Mouse (Mus musculus): ENCODE measurements around the gene Gm5767. TPM values are rescaled to one million over a fixed set of nuclear protein-coding genes. Genes with fewer than 3 reads are reported as not detected.

The Gm5767 gene
- polyA plus RNA-seq, 1 experiment: 0.16 TPM

DNA sequence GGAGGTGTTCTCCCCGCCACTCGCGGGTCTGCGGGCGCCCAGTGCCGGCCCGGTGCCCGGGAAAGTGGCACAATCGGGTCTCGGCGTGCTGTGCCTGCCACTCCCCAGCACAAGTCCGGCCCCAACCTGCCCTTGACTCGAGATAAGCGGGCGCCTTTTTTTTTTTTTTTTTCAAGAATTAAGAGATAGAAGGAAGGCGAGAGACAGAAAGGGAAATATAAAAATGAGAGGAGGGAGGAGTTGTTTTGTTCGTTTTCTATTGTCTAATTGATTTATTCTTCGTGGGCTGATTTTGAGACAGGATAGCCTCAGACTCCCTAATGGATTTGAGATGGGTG is 8.3 kb upstream of the Gm5767 start:
- peak overlapping the region; percentile 71 for H3K4me2 ChIP-seq (ENCODE audit: low read depth)
- peak overlapping the region; percentile 65 for H3K4me3 ChIP-seq
- peaks cover 39% of the 10 kb centered on the region for H3K79me2 ChIP-seq (ENCODE audit: control insufficient read depth, insufficient read depth)
- peak overlapping the region; percentile 38 for H3ac ChIP-seq (ENCODE audit: control insufficient read depth, insufficient read length)
- H3K36me3 ChIP-seq (ENCODE audit: control insufficient read depth, insufficient read depth): no peaks in the 10 kb centered on the region
- no peaks in the 10 kb centered on the region for H3K27me3 ChIP-seq (ENCODE audit: control insufficient read depth, insufficient read depth, insufficient read length)
- no peak for TF ChIP-seq TCF12 (IDR thresholded peaks at IDR 0.05; ENCODE audit: insufficient read depth, poor library complexity, severe bottlenecking)
- TF ChIP-seq POLR2A (IDR thresholded peaks at IDR 0.05; ENCODE audit: insufficient read length, low read depth): no peak
- no peak for TF ChIP-seq MAX (IDR thresholded peaks at IDR 0.05; ENCODE audit: low read depth)
- no peak for TF ChIP-seq SRF (IDR thresholded peaks at IDR 0.05; ENCODE audit: control insufficient read depth, insufficient read length, low read depth)
- no peak for TF ChIP-seq POLR2AphosphoS2 (IDR thresholded peaks at IDR 0.05; ENCODE audit: insufficient read length, low read depth)
- no peak for TF ChIP-seq REST (IDR thresholded peaks at IDR 0.05; ENCODE audit: insufficient read depth, insufficient read length)
- no peak for TF ChIP-seq MYOG (IDR thresholded peaks at IDR 0.05; ENCODE audit: control insufficient read depth in 1 of 3, insufficient read depth in 1 of 3, insufficient read length in 2 of 3, low read depth in 2 of 3)
- no peak for TF ChIP-seq TCF3 (IDR thresholded peaks at IDR 0.05; ENCODE audit: insufficient read length, low read depth)
- no peak for TF ChIP-seq E2F4 (IDR thresholded peaks at IDR 0.05; ENCODE audit: insufficient read depth)

DNA sequence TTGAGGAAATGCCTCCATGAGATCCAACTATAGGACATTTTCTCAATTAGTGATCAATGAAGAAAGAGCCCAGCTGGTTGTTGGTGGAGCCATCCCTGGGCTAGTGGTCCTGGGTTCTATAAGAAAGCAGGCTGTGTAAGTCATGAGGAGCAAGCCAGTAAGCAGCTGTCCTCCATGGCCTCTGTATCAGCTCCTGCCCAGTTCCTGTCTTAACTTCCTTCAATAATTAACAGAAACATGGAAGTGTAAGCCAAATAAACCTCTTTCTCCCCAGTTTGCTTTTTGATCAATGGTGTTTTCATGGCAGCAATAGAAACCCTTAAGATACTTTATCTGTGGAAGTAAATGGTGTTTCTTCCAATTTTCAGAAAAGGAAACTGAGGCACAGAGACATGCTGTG is 7.8 kb upstream of the Gm5767 start:
- Histone ChIP-seq H3K36me3 (ENCODE audit: control insufficient read depth, insufficient read depth) (no peaks in the 10 kb centered on the region), H3K4me2 (ENCODE audit: low read depth) (peak overlapping the region; percentile 71), H3K27me3 (ENCODE audit: control insufficient read depth, insufficient read depth, insufficient read length) (no peaks in the 10 kb centered on the region), H3ac (ENCODE audit: control insufficient read depth, insufficient read length) (no peak overlapping the region), H3K79me2 (ENCODE audit: control insufficient read depth, insufficient read depth) (peaks cover 35% of the 10 kb centered on the region), H3K4me3 (peak overlapping the region; percentile 65)
- TF ChIP-seq REST (IDR thresholded peaks at IDR 0.05; ENCODE audit: insufficient read depth, insufficient read length) (no peak), USF1 (IDR thresholded peaks at IDR 0.05; ENCODE audit: low read depth) (no peak), MAX (IDR thresholded peaks at IDR 0.05; ENCODE audit: low read depth) (no peak), TCF3 (IDR thresholded peaks at IDR 0.05; ENCODE audit: insufficient read length, low read depth) (no peak), SRF (IDR thresholded peaks at IDR 0.05; ENCODE audit: control insufficient read depth, insufficient read length, low read depth) (no peak)

DNA sequence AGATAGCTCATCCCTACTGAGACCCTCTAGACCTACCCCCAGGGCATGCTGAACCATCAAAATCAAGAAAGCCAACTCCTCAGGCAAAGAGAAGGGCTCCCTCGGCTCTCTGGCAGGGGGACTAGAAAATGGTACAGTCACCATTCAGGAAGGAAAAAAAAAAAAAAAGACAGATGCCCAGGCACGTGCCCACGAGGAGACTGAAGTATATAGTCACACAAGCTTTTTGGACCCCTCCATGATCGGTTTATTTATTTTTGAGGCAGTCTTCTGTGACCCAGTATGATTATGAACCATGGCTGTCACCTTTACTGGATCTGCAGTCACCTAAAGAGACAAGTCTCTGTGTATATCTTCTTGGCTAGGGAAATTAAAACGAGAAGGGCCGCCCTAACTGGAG is 7.2 kb upstream of the Gm5767 start:
- H3K79me2 ChIP-seq (ENCODE audit: control insufficient read depth, insufficient read depth): peaks cover 29% of the 10 kb centered on the region
- no peak overlapping the region for H3K4me2 ChIP-seq (ENCODE audit: low read depth)
- no peak overlapping the region for H3K4me3 ChIP-seq
- H3K27me3 ChIP-seq (ENCODE audit: control insufficient read depth, insufficient read depth, insufficient read length): no peaks in the 10 kb centered on the region
- no peak for TF ChIP-seq USF1 (IDR thresholded peaks at IDR 0.05; ENCODE audit: low read depth)
- TF ChIP-seq E2F4 (IDR thresholded peaks at IDR 0.05; ENCODE audit: insufficient read depth): no peak
- no peak for TF ChIP-seq MYOD1 (IDR thresholded peaks at IDR 0.05; ENCODE audit: control insufficient read depth in 1 of 3, insufficient read length in 2 of 3, low read depth in 2 of 3)
- no peak for TF ChIP-seq POLR2A (IDR thresholded peaks at IDR 0.05; ENCODE audit: insufficient read length, low read depth)
- TF ChIP-seq MAX (IDR thresholded peaks at IDR 0.05; ENCODE audit: low read depth): no peak
- no peak for TF ChIP-seq MYOG (IDR thresholded peaks at IDR 0.05; ENCODE audit: control insufficient read depth in 1 of 3, insufficient read depth in 1 of 3, insufficient read length in 2 of 3, low read depth in 2 of 3)
- no peak for TF ChIP-seq SRF (IDR thresholded peaks at IDR 0.05; ENCODE audit: control insufficient read depth, insufficient read length, low read depth)
- no peak for TF ChIP-seq POLR2AphosphoS2 (IDR thresholded peaks at IDR 0.05; ENCODE audit: insufficient read length, low read depth)
- TF ChIP-seq REST (IDR thresholded peaks at IDR 0.05; ENCODE audit: insufficient read depth, insufficient read length): no peak
- no peak for TF ChIP-seq TCF3 (IDR thresholded peaks at IDR 0.05; ENCODE audit: insufficient read length, low read depth)
- TF ChIP-seq TCF12 (IDR thresholded peaks at IDR 0.05; ENCODE audit: insufficient read depth, poor library complexity, severe bottlenecking): no peak
- no peak for TF ChIP-seq CEBPB (IDR thresholded peaks at IDR 0.05; ENCODE audit: insufficient read depth, poor library complexity, severe bottlenecking)
- H3K36me3 ChIP-seq (ENCODE audit: control insufficient read depth, insufficient read depth): no peaks in the 10 kb centered on the region
- no peak overlapping the region for H3ac ChIP-seq (ENCODE audit: control insufficient read depth, insufficient read length)

DNA sequence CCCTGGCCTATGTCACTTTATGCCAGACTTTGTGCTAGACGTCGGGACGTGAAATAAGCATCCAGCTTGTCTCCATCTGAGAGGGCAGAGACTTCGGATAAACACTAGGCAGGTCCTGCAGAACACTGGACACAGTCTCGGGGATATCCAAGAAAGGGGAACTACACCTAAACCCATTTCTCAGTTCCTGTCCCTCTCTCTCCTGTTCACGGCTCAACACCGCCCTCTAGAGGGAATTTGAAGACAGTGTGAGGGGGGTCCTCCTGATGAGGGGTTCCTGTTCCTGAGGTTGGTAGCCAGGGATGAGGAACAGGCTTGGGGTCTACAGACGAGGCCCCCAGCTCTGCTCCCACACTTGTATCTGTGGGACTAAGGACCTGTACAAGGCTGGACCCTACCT is 6.4 kb upstream of the Gm5767 start:
- TF ChIP-seq TCF12 (IDR thresholded peaks at IDR 0.05; ENCODE audit: insufficient read depth, poor library complexity, severe bottlenecking): no peak
- no peak for TF ChIP-seq E2F4 (IDR thresholded peaks at IDR 0.05; ENCODE audit: insufficient read depth)
- no peak for TF ChIP-seq MYOG (IDR thresholded peaks at IDR 0.05; ENCODE audit: control insufficient read depth in 1 of 3, insufficient read depth in 1 of 3, insufficient read length in 2 of 3, low read depth in 2 of 3)
- TF ChIP-seq REST (IDR thresholded peaks at IDR 0.05; ENCODE audit: insufficient read depth, insufficient read length): no peak
- Histone ChIP-seq H3K27me3 (ENCODE audit: control insufficient read depth, insufficient read depth, insufficient read length) (no peaks in the 10 kb centered on the region), H3K36me3 (ENCODE audit: control insufficient read depth, insufficient read depth) (no peaks in the 10 kb centered on the region), H3K4me3 (no peak overlapping the region), H3K4me2 (ENCODE audit: low read depth) (peak overlapping the region; percentile 42), H3K79me2 (ENCODE audit: control insufficient read depth, insufficient read depth) (peaks cover 21% of the 10 kb centered on the region), H3ac (ENCODE audit: control insufficient read depth, insufficient read length) (no peak overlapping the region)

DNA sequence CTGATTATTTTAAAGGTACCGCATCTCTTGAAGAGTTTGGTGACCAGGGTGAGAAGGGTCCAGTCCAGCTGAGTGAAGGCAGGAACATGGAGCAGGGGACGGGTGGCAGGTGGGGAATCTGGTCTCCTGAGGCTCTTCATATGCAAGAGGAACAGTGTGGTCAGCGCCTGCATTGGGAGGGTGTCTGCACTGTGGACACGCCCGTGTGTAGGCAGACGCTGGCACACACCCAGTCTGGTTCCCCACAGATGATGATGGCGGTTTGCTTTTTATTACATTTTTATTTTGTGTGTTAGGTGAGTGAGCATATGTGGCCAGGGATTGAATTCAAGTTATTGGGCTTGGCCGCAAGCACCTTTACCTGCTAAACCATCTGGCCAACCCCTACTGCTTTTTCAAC is 5.0 kb upstream of the Gm5767 start:
- Histone ChIP-seq H3K36me3 (ENCODE audit: control insufficient read depth, insufficient read depth) (no peaks in the 10 kb centered on the region), H3K79me2 (ENCODE audit: control insufficient read depth, insufficient read depth) (peaks cover 7% of the 10 kb centered on the region), H3ac (ENCODE audit: control insufficient read depth, insufficient read length) (no peak overlapping the region), H3K4me3 (no peak overlapping the region), H3K4me2 (ENCODE audit: low read depth) (no peak overlapping the region), H3K27me3 (ENCODE audit: control insufficient read depth, insufficient read depth, insufficient read length) (no peaks in the 10 kb centered on the region)
- TF ChIP-seq POLR2A (IDR thresholded peaks at IDR 0.05; ENCODE audit: insufficient read length, low read depth): no peak
- no peak for TF ChIP-seq TCF3 (IDR thresholded peaks at IDR 0.05; ENCODE audit: insufficient read length, low read depth)
- TF ChIP-seq SRF (IDR thresholded peaks at IDR 0.05; ENCODE audit: control insufficient read depth, insufficient read length, low read depth): no peak
- TF ChIP-seq MAX (IDR thresholded peaks at IDR 0.05; ENCODE audit: low read depth): no peak
- no peak for TF ChIP-seq E2F4 (IDR thresholded peaks at IDR 0.05; ENCODE audit: insufficient read depth)
- TF ChIP-seq REST (IDR thresholded peaks at IDR 0.05; ENCODE audit: insufficient read depth, insufficient read length): no peak
- TF ChIP-seq USF1 (IDR thresholded peaks at IDR 0.05; ENCODE audit: low read depth): no peak
- TF ChIP-seq POLR2AphosphoS2 (IDR thresholded peaks at IDR 0.05; ENCODE audit: insufficient read length, low read depth): no peak
- TF ChIP-seq CEBPB (IDR thresholded peaks at IDR 0.05; ENCODE audit: insufficient read depth, poor library complexity, severe bottlenecking): no peak
- TF ChIP-seq MYOG (IDR thresholded peaks at IDR 0.05; ENCODE audit: control insufficient read depth in 1 of 3, insufficient read depth in 1 of 3, insufficient read length in 2 of 3, low read depth in 2 of 3): no peak
- TF ChIP-seq MYOD1 (IDR thresholded peaks at IDR 0.05; ENCODE audit: control insufficient read depth in 1 of 3, insufficient read length in 2 of 3, low read depth in 2 of 3): no peak
- no peak for TF ChIP-seq TCF12 (IDR thresholded peaks at IDR 0.05; ENCODE audit: insufficient read depth, poor library complexity, severe bottlenecking)
